8 mouse cellular contexts compared by ENCODE assay signal in the genomic region with DNA sequence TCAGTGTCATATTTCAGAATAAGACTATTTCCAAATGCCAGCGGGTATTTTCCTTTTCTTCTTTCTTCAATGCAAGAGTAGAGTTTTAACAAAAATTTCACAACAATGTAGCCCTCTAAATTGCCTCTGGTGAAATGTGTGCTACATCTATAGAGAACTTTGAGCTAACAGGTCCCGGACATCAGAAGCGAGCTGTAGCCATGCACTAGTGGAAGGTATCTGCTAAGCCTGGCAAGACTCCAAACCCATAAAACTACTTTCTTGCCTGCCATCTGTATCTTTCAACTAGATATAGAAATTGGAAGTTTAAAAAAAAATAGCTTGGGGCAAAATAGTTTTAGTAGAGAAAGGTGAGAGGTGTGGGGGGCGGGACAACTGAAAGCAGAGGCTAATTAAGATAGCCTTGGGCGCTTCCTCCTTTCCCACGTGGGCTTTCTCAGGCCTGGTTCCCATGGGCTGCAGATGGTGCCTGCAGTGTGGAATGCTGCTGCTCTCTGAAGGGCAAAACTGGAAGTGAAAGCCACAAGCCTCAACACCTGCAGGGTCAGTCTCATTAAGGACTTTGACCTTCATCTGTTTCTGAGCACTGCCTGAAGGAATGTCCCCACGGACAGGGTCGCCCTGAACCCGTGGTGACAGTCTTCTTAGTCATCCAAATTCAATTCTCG.
DNase-seq lines count a peak whose midpoint lies in the region; ATAC-seq and TF ChIP-seq lines count a peak whose summit lies in the region.

No protein-coding gene starts in this region.

- ATAC-seq in forebrain, embryonic 13.5 days: peak; percentile 55; the same call in 1 of the 2 replicates
- ATAC-seq in limb, embryonic 15.5 days (ENCODE audit: insufficient number of reproducible peaks, low FRiP score, low TSS enrichment, low read depth): no peak

- no peak overlapping the region for H3K9ac ChIP-seq in forebrain, embryonic 13.5 days
- no peak overlapping the region for H3K9ac ChIP-seq in limb, embryonic 15.5 days

- intact Hi-C loops in left cerebral cortex, adult 2 months (cut with DNase I): no loop called here
- intact Hi-C loops in heart, postnatal 10 days (cut with DNase I): no loop called here

- WGBS in forebrain, embryonic 13.5 days: 67% methylated on average over 10 of the region's 10 CpGs
- WGBS in limb, embryonic 15.5 days: 20% methylated on average over 10 of the region's 10 CpGs

- no peak for DNase-seq in left cerebral cortex, adult 2 months (ENCODE audit: extremely low spot score in 1 of 2, low spot score in 2 of 2)
- no peak for DNase-seq in left cerebral cortex, adult 11 months (ENCODE audit: low spot score)
- peak; percentile 50 for DNase-seq in ZHBTc4 (ENCODE audit: low read depth, low spot score)
- DNase-seq in layer of hippocampus, adult 18-20 months (ENCODE audit: low spot score in 2 of 2): no peak
- no peak for DNase-seq in heart, postnatal 10 days
- DNase-seq in lung, postnatal 4 days: no peak

- no peaks in the 10 kb centered on the region for H3K9me3 ChIP-seq in forebrain, embryonic 13.5 days (replicated peaks)
- H3K9me3 ChIP-seq in limb, embryonic 15.5 days: no peaks in the 10 kb centered on the region

- no peaks in the 10 kb centered on the region for H3K4me1 ChIP-seq in forebrain, embryonic 13.5 days
- peaks cover 12% of the 10 kb centered on the region for H3K4me1 ChIP-seq in limb, embryonic 15.5 days

- no peaks in the 10 kb centered on the region for H3K27me3 ChIP-seq in forebrain, embryonic 13.5 days
- H3K27me3 ChIP-seq in limb, embryonic 15.5 days: no peaks in the 10 kb centered on the region

- H3K27ac ChIP-seq in left cerebral cortex, adult 2 months: no peak overlapping the region
- no peak overlapping the region for H3K27ac ChIP-seq in forebrain, embryonic 13.5 days
- H3K27ac ChIP-seq in limb, embryonic 15.5 days: no peak overlapping the region

- H3K4me3 ChIP-seq in left cerebral cortex, adult 2 months: no peak overlapping the region
- H3K4me3 ChIP-seq in forebrain, embryonic 13.5 days: no peak overlapping the region
- H3K4me3 ChIP-seq in limb, embryonic 15.5 days: no peak overlapping the region; the same call in 1 of the 2 replicates

- H3K36me3 ChIP-seq in forebrain, embryonic 13.5 days (ENCODE audit: poor library complexity, severe bottlenecking): no peaks in the 10 kb centered on the region
- no peaks in the 10 kb centered on the region for H3K36me3 ChIP-seq in limb, embryonic 15.5 days

- TF ChIP-seq CTCF in left cerebral cortex, adult 2 months (IDR thresholded peaks at IDR 0.05): peak; percentile 2; the same call in 1 of the 2 replicates

- H3K4me2 ChIP-seq in forebrain, embryonic 13.5 days: no peak overlapping the region
- H3K4me2 ChIP-seq in limb, embryonic 15.5 days: peak overlapping the region; percentile 24; the same call in 1 of the 2 replicates
